Mouse (Mus musculus) MEL (cell line): ENCODE measurements around the gene Aldh1a2. TPM values are rescaled to one million over a fixed set of nuclear protein-coding genes. Genes with fewer than 3 reads are reported as not detected.

Experiments
- DNase-seq: peaks from one replicate; pipeline ENCODE4 v3.0.0; 2011; ENCODE audit warnings: low read depth, low spot score
- H3K27ac ChIP-seq: 2 replicates; pipeline ENCODE4 v1.5.1; 2012; ENCODE audit warnings: low read depth, mild to moderate bottlenecking, control low read depth, low read length, moderate library complexity; ENCODE audit not compliant: control insufficient read depth
- H3K27me3 ChIP-seq, 2 experiments: fragments of 150-350 bp in 1 of 2; sonication (generic) in 1 of 2; 2 replicates each; pipeline ENCODE4 v1.6.1; 2012; ENCODE audit warnings: low read length in 2 of 2, mild to moderate bottlenecking in 2 of 2, improper control_type of control experiment in 1 of 2, moderate library complexity in 1 of 2; ENCODE audit not compliant: insufficient read depth in 2 of 2, control insufficient read depth in 1 of 2
- H3K36me3 ChIP-seq, 2 experiments: 2 replicates each; pipeline ENCODE4 v1.6.1; 2012 to 2014; ENCODE audit warnings: low read length in 2 of 2, improper control_type of control experiment in 1 of 2, inconsistent platforms in 1 of 2, mild to moderate bottlenecking in 1 of 2; ENCODE audit not compliant: insufficient read depth in 2 of 2, control insufficient read depth in 1 of 2
- H3K4me1 ChIP-seq, 2 experiments: fragments of 150-350 bp in 1 of 2; sonication (generic) in 1 of 2; 2 replicates each; pipeline ENCODE4 v1.6.1; 2012; ENCODE audit warnings: low read length in 2 of 2, improper control_type of control experiment in 1 of 2, mild to moderate bottlenecking in 1 of 2; ENCODE audit not compliant: insufficient read depth in 2 of 2, control insufficient read depth in 1 of 2
- H3K4me3 ChIP-seq, 2 experiments: fragments of 150-350 bp in 1 of 2; sonication (generic) in 1 of 2; 2 replicates each; pipeline ENCODE4 v1.5.1; 2012; ENCODE audit warnings: low read depth in 2 of 2, low read length in 2 of 2, mild to moderate bottlenecking in 2 of 2, moderate library complexity in 2 of 2, control low read depth in 1 of 2, improper control_type of control experiment in 1 of 2; ENCODE audit not compliant: control insufficient read depth in 1 of 2, insufficient read depth in 1 of 2
- H3K79me2 ChIP-seq: 2 replicates; pipeline ENCODE4 v1.6.1; 2012; ENCODE audit warnings: mild to moderate bottlenecking, low read length, moderate library complexity; ENCODE audit not compliant: control insufficient read depth, poor library complexity, insufficient read depth
- H3K9ac ChIP-seq: 2 replicates; pipeline ENCODE4 v1.6.1; 2012; ENCODE audit warnings: low read depth, mild to moderate bottlenecking, control low read depth, low read length, moderate library complexity; ENCODE audit not compliant: control insufficient read depth, poor library complexity, severe bottlenecking
- H3K9me3 ChIP-seq: fragments of 150-350 bp; sonication (generic); replicated peaks from 2 replicates; pipeline ENCODE4 v1.6.1; 2012; ENCODE audit warnings: mild to moderate bottlenecking, low read length, improper control_type of control experiment, moderate library complexity; ENCODE audit not compliant: insufficient read depth
- BHLHE40 ChIP-seq: IDR thresholded peaks from 2 replicates; pipeline ENCODE4 v1.6.1; 2012; ENCODE audit warnings: low read depth, mild to moderate bottlenecking, inconsistent platforms, low read length, improper control_type of control experiment, borderline replicate concordance
- CHD2 ChIP-seq: IDR thresholded peaks from 2 replicates; pipeline ENCODE4 v1.6.1; 2011; ENCODE audit warnings: low read length, improper control_type of control experiment
- CTCF ChIP-seq, 3 experiments: IDR thresholded peaks in 2 of 3; conservative IDR thresholded peaks in 1 of 3; 2 replicates each; pipeline ENCODE4 v1.5.1; 2011 to 2012; ENCODE audit warnings: low read length in 3 of 3, low read depth in 2 of 3, mild to moderate bottlenecking in 2 of 3, improper control_type of control experiment in 1 of 3, inconsistent platforms in 1 of 3, mixed read lengths in 1 of 3, moderate library complexity in 1 of 3; ENCODE audit not compliant: control insufficient read depth in 1 of 3, insufficient read depth in 1 of 3, poor library complexity in 1 of 3, severe bottlenecking in 1 of 3
- E2F4 ChIP-seq: IDR thresholded peaks from 2 replicates; pipeline ENCODE4 v1.6.1; 2011; ENCODE audit warnings: low read depth, low read length, improper control_type of control experiment, borderline replicate concordance
- ELF1 ChIP-seq: IDR thresholded peaks from 2 replicates; pipeline ENCODE4 v1.6.1; 2014; ENCODE audit warnings: low read depth, mild to moderate bottlenecking, inconsistent platforms, low read length, improper control_type of control experiment, moderate library complexity
- EP300 ChIP-seq, 2 experiments: IDR thresholded peaks; 2 replicates each; pipeline ENCODE4 v1.6.1; 2011; ENCODE audit warnings: improper control_type of control experiment in 2 of 2, low read length in 2 of 2, low read depth in 1 of 2, mild to moderate bottlenecking in 1 of 2
- GABPA ChIP-seq: IDR thresholded peaks from 2 replicates; pipeline ENCODE4 v1.6.1; 2012; ENCODE audit warnings: low read depth, mild to moderate bottlenecking, inconsistent platforms, low read length, improper control_type of control experiment, moderate library complexity
- GATA1 ChIP-seq: IDR thresholded peaks from 2 replicates; pipeline ENCODE4 v1.6.1; 2011; ENCODE audit warnings: low read depth, low read length, improper control_type of control experiment
- HCFC1 ChIP-seq: IDR thresholded peaks from 2 replicates; pipeline ENCODE4 v1.6.1; 2012; ENCODE audit warnings: low read depth, mild to moderate bottlenecking, inconsistent platforms, low read length, improper control_type of control experiment, moderate library complexity
- JUND ChIP-seq: IDR thresholded peaks from 2 replicates; pipeline ENCODE4 v1.6.1; 2011; ENCODE audit warnings: low read depth, mild to moderate bottlenecking, improper control_type of control experiment, low read length
- KAT2A ChIP-seq: conservative IDR thresholded peaks from 2 replicates; pipeline ENCODE4 v1.6.1; 2012; ENCODE audit warnings: low read depth, low read length, improper control_type of control experiment, inconsistent platforms
- MAFK ChIP-seq: IDR thresholded peaks from 2 replicates; pipeline ENCODE4 v1.6.1; 2011; ENCODE audit warnings: low read depth, mild to moderate bottlenecking, low read length, improper control_type of control experiment, borderline replicate concordance
- MAX ChIP-seq: IDR thresholded peaks from 2 replicates; pipeline ENCODE4 v1.6.1; 2011; ENCODE audit warnings: low read length, improper control_type of control experiment
- MAZ ChIP-seq: IDR thresholded peaks from 2 replicates; pipeline ENCODE4 v1.6.1; 2012; ENCODE audit warnings: low read depth, mild to moderate bottlenecking, inconsistent platforms, low read length, improper control_type of control experiment
- MXI1 ChIP-seq: IDR thresholded peaks from 2 replicates; pipeline ENCODE4 v1.6.1; 2011; ENCODE audit warnings: mild to moderate bottlenecking, low read depth, low read length, improper control_type of control experiment
- MYC ChIP-seq: IDR thresholded peaks from 2 replicates; pipeline ENCODE4 v1.6.1; 2011; ENCODE audit warnings: low read depth, mild to moderate bottlenecking, low read length, improper control_type of control experiment, moderate library complexity
- NELFE ChIP-seq: IDR thresholded peaks from 2 replicates; pipeline ENCODE4 v1.6.1; 2011; ENCODE audit warnings: low read depth, low read length, improper control_type of control experiment
- POLR2A ChIP-seq, 2 experiments: IDR thresholded peaks; 2 replicates each; pipeline ENCODE4 v1.6.1; 2011 to 2012; ENCODE audit warnings: low read length in 2 of 2, mild to moderate bottlenecking in 2 of 2, control low read depth in 1 of 2, improper control_type of control experiment in 1 of 2, low read depth in 1 of 2, moderate library complexity in 1 of 2; ENCODE audit not compliant: control insufficient read depth in 1 of 2, insufficient read depth in 1 of 2, poor library complexity in 1 of 2
- POLR2AphosphoS2 ChIP-seq: IDR thresholded peaks from 2 replicates; pipeline ENCODE4 v1.6.1; 2011; ENCODE audit warnings: low read length, improper control_type of control experiment
- RAD21 ChIP-seq: IDR thresholded peaks from 2 replicates; pipeline ENCODE4 v1.6.1; 2011; ENCODE audit warnings: mild to moderate bottlenecking, low read depth, low read length, improper control_type of control experiment
- SMC3 ChIP-seq: IDR thresholded peaks from 2 replicates; pipeline ENCODE4 v1.6.1; 2011; ENCODE audit warnings: low read depth, low read length, improper control_type of control experiment
- TBP ChIP-seq: IDR thresholded peaks from 2 replicates; pipeline ENCODE4 v1.8.0; 2011; ENCODE audit warnings: low read depth, low read length, improper control_type of control experiment
- TCF12 ChIP-seq: IDR thresholded peaks from 2 replicates; pipeline ENCODE4 v1.6.1; 2014; ENCODE audit warnings: low read depth, mild to moderate bottlenecking, inconsistent platforms, low read length, improper control_type of control experiment, moderate library complexity
- UBTF ChIP-seq: IDR thresholded peaks from 2 replicates; pipeline ENCODE4 v1.6.1; 2012; ENCODE audit warnings: low read depth, mild to moderate bottlenecking, inconsistent platforms, low read length, improper control_type of control experiment, moderate library complexity, borderline replicate concordance; ENCODE audit not compliant: insufficient read depth
- USF1 ChIP-seq: IDR thresholded peaks from 2 replicates; pipeline ENCODE4 v1.6.1; 2014; ENCODE audit warnings: low read depth, mild to moderate bottlenecking, inconsistent platforms, low read length, improper control_type of control experiment, moderate library complexity
- ZMIZ1 ChIP-seq: IDR thresholded peaks from 2 replicates; pipeline ENCODE4 v1.6.1; 2012; ENCODE audit warnings: low read depth, mild to moderate bottlenecking, inconsistent platforms, low read length, improper control_type of control experiment, moderate library complexity
- ZNF384 ChIP-seq: IDR thresholded peaks from 2 replicates; pipeline ENCODE4 v1.6.1; 2012; ENCODE audit warnings: low read depth, mild to moderate bottlenecking, inconsistent platforms, low read length, improper control_type of control experiment
- polyA plus RNA-seq, 2 experiments: library from polyadenylated mRNA; stranded (reverse) in 1 of 2; unstranded in 1 of 2; fragments of >175 nt in 1 of 2; fragments of >200 nt in 1 of 2; gene quantifications; 2 replicates each; pipeline versions ENCODE4 v1.2.1 to v1.2.4; 2012; ENCODE audit warnings: low replicate concordance in 2 of 2, low read depth in 1 of 2; ENCODE audit not compliant: insufficient read length in 2 of 2, insufficient read depth in 1 of 2, missing spikeins in 1 of 2
- total RNA-seq: library from RNA; depleted of rRNA; stranded (reverse); fragments of 300-350 nt; gene quantifications from 2 replicates; pipeline ENCODE4 v1.2.3, GENCODE M21; 2012

Gene Aldh1a2
- total and polyA plus RNA-seq, 3 experiments: not detected

DNA sequence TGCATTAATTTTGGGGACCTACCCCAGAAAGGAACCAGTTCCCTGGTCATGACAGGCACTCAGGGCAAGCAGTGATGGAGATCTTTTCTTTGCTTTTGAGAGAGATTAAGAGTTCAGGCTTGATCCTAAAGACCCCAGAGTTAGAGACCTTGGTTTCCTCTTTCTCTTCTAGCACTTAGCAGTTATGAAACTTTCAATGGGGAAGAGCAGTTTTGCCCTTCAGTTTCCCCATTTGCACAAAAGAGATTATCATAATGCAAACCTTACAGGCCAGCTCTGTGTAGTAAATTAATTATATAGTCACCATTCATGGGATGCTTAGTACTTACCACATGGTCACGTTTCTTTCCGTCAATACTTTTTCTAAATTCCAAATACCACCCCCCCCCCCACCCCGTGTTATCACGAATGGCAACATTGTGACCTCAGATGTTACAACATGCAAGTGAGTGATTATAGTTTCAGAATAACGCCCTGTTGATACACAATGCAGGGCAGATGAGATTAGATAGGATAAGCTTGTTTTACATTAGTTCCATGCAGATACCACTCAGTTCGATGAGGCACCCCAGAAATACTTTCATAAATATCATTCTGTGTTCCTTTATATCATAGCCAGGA, 36.2 kb upstream of the Aldh1a2 start (continued):
- TF ChIP-seq TBP (no peak), GATA1 (peak; percentile 74), POLR2A (IDR thresholded peaks at IDR 0.05; ENCODE audit: control insufficient read depth in 1 of 2, insufficient read depth in 1 of 2, low read depth in 1 of 2, low read length in 2 of 2, poor library complexity in 1 of 2) (no peak), GABPA (no peak), JUND (no peak), E2F4 (no peak), ZMIZ1 (no peak), USF1 (no peak), EP300 (IDR thresholded peaks at IDR 0.05; ENCODE audit: low read depth in 1 of 2, low read length in 2 of 2) (peak; percentile 55 to 85)

- DNase-seq: peak; percentile 30
- 0 out of 2 replicates have a peak, but pooled peaks have one; percentile 15 for TF ChIP-seq ZNF384
- peak; percentile 32 for TF ChIP-seq SMC3
- TF ChIP-seq RAD21: peak; percentile 23
- TF ChIP-seq POLR2AphosphoS2: no peak
- TF ChIP-seq CTCF (IDR thresholded peaks at IDR 0.05 in 2 of 3, conservative IDR thresholded peaks at IDR 0.05 in 1 of 3; ENCODE audit: control insufficient read depth in 1 of 3, insufficient read depth in 1 of 3, low read depth in 2 of 3, low read length in 3 of 3, poor library complexity in 1 of 3, severe bottlenecking in 1 of 3): peak in 1 of 3 experiments; percentile 29; a peak in 2 of 6 replicates
- no peaks in the 10 kb centered on the region for H3K9me3 ChIP-seq
- peak overlapping the region; percentile 29 for H3K27ac ChIP-seq
- peaks cover 0 to 28% of the 10 kb centered on the region in 2 experiments; a peak in 2 of 4 replicates for H3K36me3 ChIP-seq
- H3K79me2 ChIP-seq: no peaks in the 10 kb centered on the region
- H3K4me1 ChIP-seq: peaks cover 6 to 19% of the 10 kb centered on the region in 2 experiments
- no peak overlapping the region for H3K4me3 ChIP-seq
- no peak overlapping the region; the same call in 1 of the 2 replicates for H3K9ac ChIP-seq
- no peaks in the 10 kb centered on the region for H3K27me3 ChIP-seq
Observed at GRCm38 (mm10) chr9:71179964-71180700, 35.5 kb upstream of the Aldh1a2 start.

- Histone ChIP-seq H3K9me3 (no peaks in the 10 kb centered on the region), H3K79me2 (no peaks in the 10 kb centered on the region), H3K27ac (no peak overlapping the region), H3K4me1 (peaks cover 14 to 17% of the 10 kb centered on the region in 2 experiments), H3K9ac (no peak overlapping the region), H3K27me3 (no peaks in the 10 kb centered on the region), H3K36me3 (peaks cover 0 to 34% of the 10 kb centered on the region in 2 experiments; a peak in 2 of 4 replicates), H3K4me3 (no peak overlapping the region)
- DNase-seq: no peak
- no peak for TF ChIP-seq UBTF
- TF ChIP-seq GATA1: peak; percentile 89
- TF ChIP-seq MYC: no peak
- TF ChIP-seq CTCF (IDR thresholded peaks at IDR 0.05 in 2 of 3, conservative IDR thresholded peaks at IDR 0.05 in 1 of 3; ENCODE audit: control insufficient read depth in 1 of 3, insufficient read depth in 1 of 3, low read depth in 2 of 3, low read length in 3 of 3, poor library complexity in 1 of 3, severe bottlenecking in 1 of 3): no peak
- peak; percentile 69 to 85 for TF ChIP-seq EP300 (IDR thresholded peaks at IDR 0.05; ENCODE audit: low read depth in 1 of 2, low read length in 2 of 2)
- TF ChIP-seq MAZ: no peak
- peak; percentile 77 for TF ChIP-seq TCF12
- no peak for TF ChIP-seq HCFC1
- no peak for TF ChIP-seq CHD2
- no peak for TF ChIP-seq MAX
- TF ChIP-seq ZNF384: no peak
- no peak for TF ChIP-seq KAT2A
- TF ChIP-seq NELFE: no peak
- TF ChIP-seq POLR2AphosphoS2: no peak
- TF ChIP-seq ELF1: no peak
- TF ChIP-seq USF1: no peak
- no peak for TF ChIP-seq MXI1
- TF ChIP-seq SMC3: no peak
- TF ChIP-seq MAFK: peak; percentile 88
- TF ChIP-seq BHLHE40: peak; percentile 37; the same call in 1 of the 2 replicates
Observed at GRCm38 (mm10) chr9:71185285-71185684, 30.3 kb upstream of the Aldh1a2 start.
